Mouse (Mus musculus) heart, embryonic 11.5 days (tissue): ENCODE measurements around the gene Gm49325. TPM values are rescaled to one million over a fixed set of nuclear protein-coding genes. Genes with fewer than 3 reads are reported as not detected.

Source experiments
- ATAC-seq: fragments of 200-750 bp; cut with Nextera tagmentation; replicated peaks from 2 replicates; pipeline ENCODE4 v1.8.0; 2017; ENCODE audit warnings: moderate library complexity; ENCODE audit not compliant: insufficient number of reproducible peaks, low FRiP score, low TSS enrichment
- H3K27ac ChIP-seq: fragments of 300-500 bp; sonication (generic); 2 replicates; pipeline ENCODE4 v1.5.1; 2014; ENCODE audit warnings: mild to moderate bottlenecking, low read depth, low read length
- H3K27me3 ChIP-seq: fragments of 300-500 bp; sonication (generic); 2 replicates; pipeline ENCODE4 v1.6.1; 2014; ENCODE audit warnings: mild to moderate bottlenecking, low read length, mixed read lengths; ENCODE audit not compliant: control insufficient read depth, insufficient read depth
- H3K36me3 ChIP-seq: fragments of 300-500 bp; sonication (generic); 2 replicates; pipeline ENCODE4 v1.6.1; 2014; ENCODE audit warnings: mild to moderate bottlenecking, low read length, moderate library complexity, mixed read lengths; ENCODE audit not compliant: control insufficient read depth, insufficient read depth
- H3K4me1 ChIP-seq: fragments of 300-500 bp; sonication (generic); 2 replicates; pipeline ENCODE4 v1.6.1; 2014; ENCODE audit warnings: low read length; ENCODE audit not compliant: control insufficient read depth, insufficient read depth
- H3K4me2 ChIP-seq: fragments of 300-500 bp; sonication (generic); 2 replicates; pipeline ENCODE4 v1.6.1; 2014; ENCODE audit warnings: mild to moderate bottlenecking, moderate library complexity
- H3K4me3 ChIP-seq: fragments of 300-500 bp; sonication (generic); 2 replicates; pipeline ENCODE4 v1.5.1; 2014; ENCODE audit warnings: low read depth, low read length
- H3K9ac ChIP-seq: fragments of 300-500 bp; sonication (generic); 2 replicates; pipeline ENCODE4 v1.6.1; 2014; ENCODE audit warnings: mild to moderate bottlenecking, low read depth, low read length, moderate library complexity
- H3K9me3 ChIP-seq: fragments of 300-500 bp; sonication (generic); replicated peaks from 2 replicates; pipeline ENCODE4 v1.6.1; 2016; ENCODE audit warnings: low read length; ENCODE audit not compliant: control insufficient read depth
- WGBS: fragments of 180-500 bp; shearing (Covaris S2); extraction: QIAGEN DNeasy Blood & Tissue Kit; methylation state at CpG from one replicate; pipeline ENCODE4 v1.1.7; 2014; ENCODE audit not compliant: insufficient replicate concordance; 5-methylcytosine and 5-hydroxymethylcytosine counted together
- polyA plus RNA-seq: library from polyadenylated mRNA; unstranded; fragments of >200 nt; fragmentation: Nextera tagmentation; extraction: Ambion mirVana; gene quantifications from 2 replicates; pipeline ENCODE4 v1.2.1, GENCODE M21; 2014

Gene Gm49325
- polyA plus RNA-seq, 1 experiment from 2014 or later = not detected

DNA sequence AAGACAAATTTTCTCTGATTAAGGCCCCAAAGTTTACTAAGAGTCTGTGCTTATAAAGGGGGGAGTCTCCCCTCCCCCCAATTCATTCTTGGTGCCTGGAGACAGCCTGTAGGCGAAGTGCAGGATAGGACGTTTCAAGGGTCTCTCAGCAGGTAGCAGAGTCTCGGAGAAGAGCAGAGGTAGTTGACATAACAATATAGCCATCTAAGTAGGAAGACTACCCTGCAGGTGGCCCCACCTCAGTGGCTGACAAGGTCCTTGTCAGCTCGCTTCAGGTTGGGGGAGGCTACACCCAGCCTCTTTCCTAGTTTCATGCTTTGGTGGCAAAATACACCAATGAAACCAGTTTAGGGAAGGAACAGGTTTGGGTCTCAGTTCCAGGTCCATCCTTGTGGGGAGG is 3.0 kb upstream of the Gm49325 start:
- H3K36me3 ChIP-seq = peaks cover 7% of the 10 kb centered on the region; the same call in 1 of the 2 replicates
- no peak for ATAC-seq
- no peak overlapping the region for H3K4me2 ChIP-seq
- H3K9ac ChIP-seq = no peak overlapping the region
- no peaks in the 10 kb centered on the region for H3K27me3 ChIP-seq
- H3K9me3 ChIP-seq = 0 out of 2 replicates have a peak, but pooled peaks cover 3% of the 10 kb centered on the region
- WGBS = 61% methylated on average over 4 of the region's 4 CpGs
- no peak overlapping the region for H3K27ac ChIP-seq
- no peak overlapping the region for H3K4me3 ChIP-seq
- H3K4me1 ChIP-seq = peaks cover 23% of the 10 kb centered on the region

- Histone ChIP-seq H3K9ac (no peak overlapping the region), H3K36me3 (peaks cover 5% of the 10 kb centered on the region; the same call in 1 of the 2 replicates), H3K4me1 (peaks cover 19% of the 10 kb centered on the region), H3K27ac (no peak overlapping the region), H3K9me3 (0 out of 2 replicates have a peak, but pooled peaks cover 3% of the 10 kb centered on the region), H3K4me2 (no peak overlapping the region), H3K4me3 (no peak overlapping the region), H3K27me3 (no peaks in the 10 kb centered on the region)
- 88% methylated on average over 6 of the region's 6 CpGs for WGBS
- no peak for ATAC-seq
Observed at GRCm38 (mm10) chr10:77604111-77604510, 1.9 kb upstream of the Gm49325 start.

- peaks cover 14% of the 10 kb centered on the region; the same call in 1 of the 2 replicates for H3K4me1 ChIP-seq
- H3K36me3 ChIP-seq = peaks cover 8% of the 10 kb centered on the region
- H3K9ac ChIP-seq = no peak overlapping the region
- H3K4me3 ChIP-seq = no peak overlapping the region
- 41% methylated on average over 5 of the region's 5 CpGs for WGBS
- 0 out of 2 replicates have a peak, but pooled peaks cover 3% of the 10 kb centered on the region for H3K9me3 ChIP-seq
- H3K4me2 ChIP-seq = peak overlapping the region; percentile 8; the same call in 1 of the 2 replicates
- no peaks in the 10 kb centered on the region for H3K27me3 ChIP-seq
- peak overlapping the region; percentile 99 for H3K27ac ChIP-seq
- no peak for ATAC-seq
Observed at GRCm38 (mm10) chr10:77604958-77605357, 1.0 kb upstream of the Gm49325 start.

- H3K27me3 ChIP-seq = no peaks in the 10 kb centered on the region
- H3K27ac ChIP-seq = peak overlapping the region; percentile 99
- H3K4me1 ChIP-seq = peaks cover 14% of the 10 kb centered on the region; the same call in 1 of the 2 replicates
- peak overlapping the region; percentile 69 for H3K4me3 ChIP-seq
- WGBS = 25% methylated on average over 1 of the region's 1 CpGs
- H3K9me3 ChIP-seq = 0 out of 2 replicates have a peak, but pooled peaks cover 3% of the 10 kb centered on the region
- ATAC-seq = no peak
- peak overlapping the region; percentile 94 for H3K4me2 ChIP-seq
- H3K9ac ChIP-seq = peak overlapping the region; percentile 91
- H3K36me3 ChIP-seq = peaks cover 10% of the 10 kb centered on the region
Observed at GRCm38 (mm10) chr10:77605368-77605767, 629 bp upstream of the Gm49325 start.

GRCm38 (mm10) chr10:77606855-77607254 is 858 bp downstream of the Gm49325 start:
- Histone ChIP-seq H3K4me1 (peaks cover 14% of the 10 kb centered on the region; the same call in 1 of the 2 replicates), H3K9ac (peak overlapping the region; percentile 91), H3K9me3 (0 out of 2 replicates have a peak, but pooled peaks cover 3% of the 10 kb centered on the region), H3K36me3 (peaks cover 20% of the 10 kb centered on the region), H3K4me3 (peak overlapping the region; percentile 69), H3K27ac (peak overlapping the region; percentile 99), H3K4me2 (peak overlapping the region; percentile 94), H3K27me3 (no peaks in the 10 kb centered on the region)
- 29% methylated on average over 7 of the region's 7 CpGs for WGBS
- ATAC-seq = no peak; the same call in 1 of the 2 replicates

GRCm38 (mm10) chr10:77607441-77607840 is 1.4 kb downstream of the Gm49325 start:
- WGBS = 74% methylated on average over 5 of the region's 5 CpGs
- Histone ChIP-seq H3K9ac (peak overlapping the region; percentile 91), H3K27ac (no peak overlapping the region), H3K36me3 (peaks cover 20% of the 10 kb centered on the region), H3K4me3 (peak overlapping the region; percentile 69), H3K4me1 (peaks cover 14% of the 10 kb centered on the region; the same call in 1 of the 2 replicates), H3K9me3 (0 out of 2 replicates have a peak, but pooled peaks cover 3% of the 10 kb centered on the region), H3K27me3 (no peaks in the 10 kb centered on the region), H3K4me2 (peak overlapping the region; percentile 94)
- no peak for ATAC-seq

DNA sequence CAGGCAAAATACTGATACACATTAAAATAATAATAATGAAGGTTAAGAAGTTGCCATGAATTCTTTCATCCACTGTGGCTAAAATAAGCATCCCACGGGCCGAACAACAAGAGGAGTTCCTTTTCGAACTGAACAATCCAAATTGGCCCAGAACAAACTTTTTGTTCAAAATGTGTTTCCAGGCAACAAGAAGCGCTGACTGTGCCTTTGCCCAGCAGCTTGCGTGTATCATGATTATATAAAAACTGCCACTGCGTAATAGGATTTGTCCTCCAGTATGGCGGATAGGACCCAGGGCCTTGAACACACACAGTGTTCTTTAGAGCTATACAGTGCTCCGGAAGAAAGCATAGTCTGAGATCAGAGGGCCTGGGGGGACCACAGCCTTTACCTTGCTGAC is 2.6 kb downstream of the Gm49325 start:
- peaks cover 20% of the 10 kb centered on the region for H3K36me3 ChIP-seq
- H3K27ac ChIP-seq = no peak overlapping the region
- 96% methylated on average over 8 of the region's 8 CpGs for WGBS
- H3K4me2 ChIP-seq = no peak overlapping the region
- peaks cover 14% of the 10 kb centered on the region; the same call in 1 of the 2 replicates for H3K4me1 ChIP-seq
- ATAC-seq = no peak
- H3K4me3 ChIP-seq = no peak overlapping the region
- no peak overlapping the region for H3K9ac ChIP-seq
- 0 out of 2 replicates have a peak, but pooled peaks cover 3% of the 10 kb centered on the region for H3K9me3 ChIP-seq
- H3K27me3 ChIP-seq = no peaks in the 10 kb centered on the region

DNA sequence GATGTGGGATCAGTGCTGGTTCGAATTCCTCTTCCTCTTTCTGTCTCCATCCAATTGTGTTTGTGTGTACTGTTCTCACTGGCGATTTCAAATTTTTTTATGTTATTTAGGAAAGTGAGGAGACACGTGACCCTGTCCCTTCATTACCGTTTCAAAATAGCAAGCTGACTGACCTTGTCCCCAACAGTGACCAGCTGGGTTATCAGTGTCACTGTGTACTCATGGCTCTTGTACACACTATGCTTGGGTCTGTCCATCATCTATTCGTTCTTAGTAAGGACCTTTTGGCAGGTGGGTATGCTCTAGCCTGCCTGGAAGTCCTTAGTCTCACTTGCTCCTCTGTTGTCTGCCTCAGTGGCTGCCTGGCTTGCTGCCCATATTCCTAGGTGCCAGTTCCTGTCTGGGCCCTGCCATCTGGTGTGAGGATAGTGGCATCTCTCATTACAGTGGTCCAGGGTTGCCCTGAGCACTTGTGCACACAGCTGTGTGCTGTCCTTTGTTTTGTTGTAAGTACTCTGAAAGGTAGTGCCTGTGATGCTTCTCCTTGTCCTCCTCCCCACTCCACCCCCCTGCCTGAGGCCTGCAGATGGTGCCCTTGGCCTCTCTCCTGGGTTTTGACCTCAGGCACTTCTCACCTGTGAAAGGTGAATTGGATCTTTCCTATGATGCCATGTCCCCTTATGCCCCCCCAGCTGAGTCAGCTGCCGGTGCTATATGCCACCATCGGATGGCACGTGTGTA is 4.4 kb downstream of the Gm49325 start:
- Histone ChIP-seq H3K9me3 (no peaks in the 10 kb centered on the region), H3K27ac (no peak overlapping the region), H3K9ac (no peak overlapping the region), H3K27me3 (no peaks in the 10 kb centered on the region), H3K36me3 (peaks cover 30% of the 10 kb centered on the region), H3K4me3 (no peak overlapping the region), H3K4me2 (no peak overlapping the region), H3K4me1 (peaks cover 11% of the 10 kb centered on the region; the same call in 1 of the 2 replicates)
- ATAC-seq = no peak
- WGBS = 85% methylated on average over 8 of the region's 8 CpGs
